Mouse (Mus musculus): Measurements from ENCODE around the gene Adal. TPM values are rescaled to one million over a fixed set of nuclear protein-coding genes. Genes with fewer than 3 reads are reported as not detected.

Adal gene
- polyA plus RNA-seq, 1 experiment: 8.0 TPM

- TF ChIP-seq POLR2A (IDR thresholded peaks at IDR 0.05; ENCODE audit: low read depth, low read length) (no peak), CTCF (conservative IDR thresholded peaks at IDR 0.05; ENCODE audit: insufficient read depth, insufficient read length, low read depth, low read length) (no peak)
- DNase-seq: peak; percentile 71
- Histone ChIP-seq H3K4me3 (ENCODE audit: insufficient read depth, low read depth, low read length) (no peak overlapping the region), H3K27me3 (replicated peaks; ENCODE audit: control insufficient read depth, insufficient read depth, low read length) (no peaks in the 10 kb centered on the region), H3K27ac (ENCODE audit: insufficient read depth, low read depth, low read length) (no peak overlapping the region), H3K4me1 (ENCODE audit: control insufficient read depth, insufficient read depth, low read length) (no peaks in the 10 kb centered on the region; the same call in 1 of the 2 replicates), H3K36me3 (ENCODE audit: control insufficient read depth, insufficient read depth, low read length) (no peaks in the 10 kb centered on the region)
- 50% methylated on average over 1 of the region's 1 CpGs for WGBS
Observed at GRCm38 (mm10) chr2:121127536-121127935, 12.7 kb upstream of the Adal start.

DNA sequence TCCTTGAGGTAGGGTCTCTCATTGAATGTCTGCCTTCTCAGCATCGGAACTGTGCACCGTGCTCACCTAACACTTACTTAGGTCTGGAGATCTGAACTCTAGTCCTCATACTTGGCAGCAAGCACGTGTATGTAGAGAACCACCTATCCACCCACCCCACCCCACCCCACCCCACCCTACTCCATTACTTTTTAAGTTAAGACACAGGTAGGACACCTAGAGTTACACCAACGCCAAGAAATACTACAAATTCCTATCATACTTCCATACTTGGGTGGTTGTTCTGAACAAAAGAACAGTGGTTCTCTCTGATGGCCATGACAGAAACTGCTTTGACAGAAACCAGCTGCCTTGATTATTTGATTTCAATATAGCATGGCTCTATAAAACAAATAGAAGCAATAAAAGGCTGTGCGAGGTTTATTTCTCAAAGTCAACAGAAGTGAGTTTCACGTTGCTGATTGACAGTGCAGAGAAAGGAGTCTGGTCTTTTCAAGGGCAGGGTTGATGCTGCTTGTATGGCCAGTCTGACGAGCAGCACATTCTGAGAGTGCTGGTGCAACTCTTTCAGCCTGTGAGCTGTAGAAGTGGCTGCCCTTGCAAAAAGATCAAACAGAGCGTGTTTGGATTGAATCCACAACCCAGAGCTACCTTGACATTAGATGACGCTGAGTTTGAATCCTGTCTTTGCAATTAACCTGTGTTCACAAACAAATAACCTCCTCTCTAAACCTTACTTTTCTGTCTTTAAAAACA is 11.2 kb upstream of the Adal start:
- TF ChIP-seq POLR2A (IDR thresholded peaks at IDR 0.05; ENCODE audit: low read depth, low read length): no peak
- TF ChIP-seq CTCF (conservative IDR thresholded peaks at IDR 0.05; ENCODE audit: insufficient read depth, insufficient read length, low read depth, low read length): no peak
- WGBS: 57% methylated on average over 9 of the region's 9 CpGs
- Histone ChIP-seq H3K4me3 (ENCODE audit: insufficient read depth, low read depth, low read length) (no peak overlapping the region), H3K4me1 (ENCODE audit: control insufficient read depth, insufficient read depth, low read length) (no peaks in the 10 kb centered on the region; the same call in 1 of the 2 replicates), H3K27ac (ENCODE audit: insufficient read depth, low read depth, low read length) (no peak overlapping the region), H3K36me3 (ENCODE audit: control insufficient read depth, insufficient read depth, low read length) (no peaks in the 10 kb centered on the region), H3K27me3 (replicated peaks; ENCODE audit: control insufficient read depth, insufficient read depth, low read length) (no peaks in the 10 kb centered on the region)
- no peak for DNase-seq

GRCm38 (mm10) chr2:121132822-121133221 is 7.4 kb upstream of the Adal start:
- 81% methylated on average over 1 of the region's 1 CpGs for WGBS

GRCm38 (mm10) chr2:121137371-121137770 is 2.9 kb upstream of the Adal start:
- Histone ChIP-seq H3K4me1 (ENCODE audit: control insufficient read depth, insufficient read depth, low read length) (peaks cover 20% of the 10 kb centered on the region), H3K27ac (ENCODE audit: insufficient read depth, low read depth, low read length) (no peak overlapping the region), H3K27me3 (replicated peaks; ENCODE audit: control insufficient read depth, insufficient read depth, low read length) (no peaks in the 10 kb centered on the region), H3K4me3 (ENCODE audit: insufficient read depth, low read depth, low read length) (no peak overlapping the region), H3K36me3 (ENCODE audit: control insufficient read depth, insufficient read depth, low read length) (no peaks in the 10 kb centered on the region; the same call in 1 of the 2 replicates)
- peak; percentile 26 for DNase-seq
- WGBS: 69% methylated on average over 4 of the region's 4 CpGs
- TF ChIP-seq CTCF (conservative IDR thresholded peaks at IDR 0.05; ENCODE audit: insufficient read depth, insufficient read length, low read depth, low read length) (no peak), POLR2A (IDR thresholded peaks at IDR 0.05; ENCODE audit: low read depth, low read length) (no peak)

More at GRCm38 (mm10) chr2:121132822-121133221, 7.4 kb upstream of the Adal start:
- no peaks in the 10 kb centered on the region for H3K27me3 ChIP-seq (replicated peaks; ENCODE audit: control insufficient read depth, insufficient read depth, low read length)
- DNase-seq: no peak
- H3K4me1 ChIP-seq (ENCODE audit: control insufficient read depth, insufficient read depth, low read length): peaks cover 11% of the 10 kb centered on the region; the same call in 1 of the 2 replicates
- TF ChIP-seq POLR2A (IDR thresholded peaks at IDR 0.05; ENCODE audit: low read depth, low read length) (no peak), CTCF (conservative IDR thresholded peaks at IDR 0.05; ENCODE audit: insufficient read depth, insufficient read length, low read depth, low read length) (no peak)
- H3K4me3 ChIP-seq (ENCODE audit: insufficient read depth, low read depth, low read length): no peak overlapping the region
- H3K36me3 ChIP-seq (ENCODE audit: control insufficient read depth, insufficient read depth, low read length): no peaks in the 10 kb centered on the region
- no peak overlapping the region for H3K27ac ChIP-seq (ENCODE audit: insufficient read depth, low read depth, low read length)

DNA sequence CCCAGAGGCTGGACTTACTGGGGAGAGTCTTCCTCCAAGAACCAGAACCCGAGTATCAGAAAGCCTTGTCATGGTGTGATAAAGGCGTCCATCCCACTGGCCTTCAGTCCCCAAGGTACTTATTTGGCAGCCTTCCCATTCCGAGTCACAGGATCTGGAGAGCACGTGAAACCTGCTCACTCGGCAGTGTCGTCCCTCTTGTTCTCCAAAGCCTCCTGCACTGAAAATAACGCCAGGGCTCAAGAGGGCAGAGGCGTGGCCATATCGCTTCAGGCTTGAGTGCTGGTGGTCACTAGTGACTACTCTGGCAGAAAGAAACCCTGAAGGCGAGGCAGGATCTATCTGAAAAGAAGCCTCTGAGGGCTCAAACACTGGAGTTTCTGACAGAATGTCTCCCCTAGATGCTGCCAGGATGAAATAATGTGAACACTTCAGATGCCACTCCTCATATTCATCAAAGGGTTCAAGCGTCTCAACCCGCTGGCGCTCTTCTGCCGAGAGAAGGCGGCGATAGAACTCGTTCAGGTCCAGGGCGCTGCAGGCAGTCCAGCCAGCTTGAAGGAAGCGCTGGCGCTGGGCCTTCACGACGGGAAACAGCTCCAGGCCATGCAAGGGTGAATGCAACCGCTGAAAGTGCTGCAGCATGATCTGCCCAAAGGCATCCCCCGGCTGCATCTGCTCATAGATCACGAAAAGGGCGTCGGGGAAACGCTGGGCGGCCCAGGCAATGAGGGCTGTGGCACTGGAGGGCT is 786 bp upstream of the Adal start:
- Histone ChIP-seq H3K27me3 (replicated peaks; ENCODE audit: control insufficient read depth, insufficient read depth, low read length) (no peaks in the 10 kb centered on the region), H3K27ac (ENCODE audit: insufficient read depth, low read depth, low read length) (peak overlapping the region; percentile 97), H3K36me3 (ENCODE audit: control insufficient read depth, insufficient read depth, low read length) (no peaks in the 10 kb centered on the region; the same call in 1 of the 2 replicates), H3K4me1 (ENCODE audit: control insufficient read depth, insufficient read depth, low read length) (peaks cover 20% of the 10 kb centered on the region), H3K4me3 (ENCODE audit: insufficient read depth, low read depth, low read length) (peak overlapping the region; percentile 95)
- DNase-seq: peak; percentile 91
- TF ChIP-seq CTCF (conservative IDR thresholded peaks at IDR 0.05; ENCODE audit: insufficient read depth, insufficient read length, low read depth, low read length): no peak
- TF ChIP-seq POLR2A (IDR thresholded peaks at IDR 0.05; ENCODE audit: low read depth, low read length): peak; percentile 18
- 11% methylated on average over 29 of the region's 29 CpGs for WGBS

- no peaks in the 10 kb centered on the region for H3K27me3 ChIP-seq (replicated peaks; ENCODE audit: control insufficient read depth, insufficient read depth, low read length)
- no peak for DNase-seq
- H3K27ac ChIP-seq (ENCODE audit: insufficient read depth, low read depth, low read length): no peak overlapping the region
- TF ChIP-seq CTCF (conservative IDR thresholded peaks at IDR 0.05; ENCODE audit: insufficient read depth, insufficient read length, low read depth, low read length): no peak
- H3K4me1 ChIP-seq (ENCODE audit: control insufficient read depth, insufficient read depth, low read length): peaks cover 16% of the 10 kb centered on the region
- H3K36me3 ChIP-seq (ENCODE audit: control insufficient read depth, insufficient read depth, low read length): no peaks in the 10 kb centered on the region; the same call in 1 of the 2 replicates
- WGBS: 62% methylated on average over 16 of the region's 16 CpGs
- peak overlapping the region; percentile 95 for H3K4me3 ChIP-seq (ENCODE audit: insufficient read depth, low read depth, low read length)
Observed at GRCm38 (mm10) chr2:121141216-121142035, 1.2 kb downstream of the Adal start.

All from kidney, adult 2 months (tissue).